Mouse (Mus musculus): Measurements from ENCODE around the gene Zbtb14.

DNA sequence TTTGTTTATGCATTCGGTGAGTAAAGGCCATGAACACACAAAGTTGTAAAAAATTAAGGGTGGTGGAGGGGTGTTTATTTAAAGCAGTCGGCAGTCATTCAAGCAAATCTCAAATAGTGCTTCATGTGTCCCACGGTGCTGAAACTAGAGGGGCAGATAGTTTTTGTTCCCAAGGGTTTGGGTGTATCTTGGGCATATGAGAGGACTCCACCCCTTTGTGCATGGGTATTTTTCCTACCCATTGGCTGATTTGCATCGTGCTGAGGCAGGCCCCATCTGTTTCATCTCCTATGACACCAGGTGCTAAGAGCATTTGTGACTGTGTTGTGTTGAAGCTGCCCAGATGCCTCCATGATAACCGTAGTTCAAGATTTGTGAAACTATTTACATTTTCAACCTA lies 55.0 kb downstream of the Zbtb14 start:
- TF ChIP-seq CTCF (IDR thresholded peaks at IDR 0.05; ENCODE audit: low read depth, low read length) (no peak), POLR2A (IDR thresholded peaks at IDR 0.05; ENCODE audit: borderline replicate concordance, low read depth, low read length) (no peak)
